Mouse (Mus musculus) MEL (cell line): ENCODE measurements around the gene Yipf3.

ENCODE experiments used
- CTCF ChIP-seq, 3 experiments: IDR thresholded peaks in 2 of 3; conservative IDR thresholded peaks in 1 of 3; 2 replicates each; pipeline ENCODE4 v1.5.1; 2011 to 2012; ENCODE audit warnings: low read length in 3 of 3, low read depth in 2 of 3, mild to moderate bottlenecking in 2 of 3, improper control_type of control experiment in 1 of 3, inconsistent platforms in 1 of 3, mixed read lengths in 1 of 3, moderate library complexity in 1 of 3; ENCODE audit not compliant: control insufficient read depth in 1 of 3, insufficient read depth in 1 of 3, poor library complexity in 1 of 3, severe bottlenecking in 1 of 3
- MEF2A ChIP-seq: IDR thresholded peaks from 2 replicates; pipeline ENCODE4 v1.6.1; 2014; ENCODE audit warnings: low read depth, mild to moderate bottlenecking, inconsistent platforms, low read length, improper control_type of control experiment; ENCODE audit not compliant: poor library complexity, insufficient replicate concordance, severe bottlenecking; ENCODE audit errors: extremely low read depth
- NELFE ChIP-seq: IDR thresholded peaks from 2 replicates; pipeline ENCODE4 v1.6.1; 2011; ENCODE audit warnings: low read depth, low read length, improper control_type of control experiment
- NRF1 ChIP-seq: IDR thresholded peaks from 2 replicates; pipeline ENCODE4 v1.6.1; 2014; ENCODE audit warnings: low read depth, mild to moderate bottlenecking, inconsistent platforms, low read length, improper control_type of control experiment, moderate library complexity; ENCODE audit not compliant: poor library complexity, insufficient read depth, severe bottlenecking
- TBP ChIP-seq: IDR thresholded peaks from 2 replicates; pipeline ENCODE4 v1.8.0; 2011; ENCODE audit warnings: low read depth, low read length, improper control_type of control experiment
- ZNF384 ChIP-seq: IDR thresholded peaks from 2 replicates; pipeline ENCODE4 v1.6.1; 2012; ENCODE audit warnings: low read depth, mild to moderate bottlenecking, inconsistent platforms, low read length, improper control_type of control experiment

GRCm38 (mm10) chr17:46252571-46253451 lies 4.9 kb downstream of the Yipf3 start:
- TF ChIP-seq NRF1: no peak
- TF ChIP-seq MEF2A: no peak
- peak; percentile 84 for TF ChIP-seq ZNF384
- TF ChIP-seq NELFE: no peak
- TF ChIP-seq TBP: no peak
- TF ChIP-seq CTCF (IDR thresholded peaks at IDR 0.05 in 2 of 3, conservative IDR thresholded peaks at IDR 0.05 in 1 of 3; ENCODE audit: control insufficient read depth in 1 of 3, insufficient read depth in 1 of 3, low read depth in 2 of 3, low read length in 3 of 3, poor library complexity in 1 of 3, severe bottlenecking in 1 of 3): peak; percentile 71 to 74 (median 72)
